Mouse (Mus musculus) thymus, postnatal 14 days (tissue): ENCODE data around the gene Wbp1l.

Source experiments
- DNase-seq: peaks from one replicate; pipeline ENCODE4 v3.0.0; 2021

Gene Wbp1l

DNA sequence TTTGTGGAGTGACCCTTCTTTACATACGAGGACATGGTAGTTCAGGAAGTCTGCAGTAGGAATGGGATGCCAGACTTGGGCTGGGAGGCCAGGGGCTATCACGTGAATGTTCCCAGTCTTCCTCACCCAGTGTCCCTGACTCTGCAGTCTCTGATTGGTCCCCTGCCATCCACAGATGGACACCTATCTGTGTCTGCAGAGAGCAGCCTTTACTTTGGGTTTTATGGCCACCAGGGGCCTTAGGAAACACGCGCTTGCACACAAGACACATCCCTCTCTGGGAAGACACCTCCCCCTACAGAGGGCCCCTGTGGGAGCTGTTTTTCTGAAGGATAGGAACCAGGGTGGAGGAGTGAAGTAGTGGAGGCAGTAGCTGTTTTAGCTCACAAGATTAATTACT is 62.6 kb downstream of the Wbp1l start:
- no peak for DNase-seq

GRCm38 (mm10) chr19:46662214-46662613 is 63.3 kb downstream of the Wbp1l start:
- DNase-seq: no peak

GRCm38 (mm10) chr19:46662784-46663183 is 63.9 kb downstream of the Wbp1l start:
- no peak for DNase-seq

- no peak for DNase-seq
Observed at GRCm38 (mm10) chr19:46665474-46665873, 66.6 kb downstream of the Wbp1l start.

GRCm38 (mm10) chr19:46667300-46667699 is 68.4 kb downstream of the Wbp1l start:
- no peak for DNase-seq

DNA sequence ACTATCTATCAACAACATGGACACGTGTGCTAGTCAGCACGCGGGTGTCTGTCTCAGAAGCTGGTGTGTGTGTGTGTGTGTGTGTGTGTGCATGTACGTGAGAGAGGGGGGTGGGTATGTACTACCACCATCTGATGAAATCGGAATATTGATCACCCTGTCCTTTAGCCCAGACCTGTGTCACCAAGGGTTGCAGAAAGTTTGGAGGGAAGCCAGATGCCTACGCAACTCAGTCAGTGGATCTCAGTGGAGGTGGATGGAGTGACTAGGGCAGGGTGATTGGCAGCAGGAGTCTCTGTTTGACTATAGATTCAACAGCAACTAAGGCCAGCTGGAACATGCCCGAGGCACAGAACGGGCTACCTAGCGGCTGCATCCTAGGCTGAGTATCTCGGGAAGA is 69.4 kb downstream of the Wbp1l start:
- no peak for DNase-seq

GRCm38 (mm10) chr19:46669802-46670201 is 70.9 kb downstream of the Wbp1l start:
- no peak for DNase-seq

DNA sequence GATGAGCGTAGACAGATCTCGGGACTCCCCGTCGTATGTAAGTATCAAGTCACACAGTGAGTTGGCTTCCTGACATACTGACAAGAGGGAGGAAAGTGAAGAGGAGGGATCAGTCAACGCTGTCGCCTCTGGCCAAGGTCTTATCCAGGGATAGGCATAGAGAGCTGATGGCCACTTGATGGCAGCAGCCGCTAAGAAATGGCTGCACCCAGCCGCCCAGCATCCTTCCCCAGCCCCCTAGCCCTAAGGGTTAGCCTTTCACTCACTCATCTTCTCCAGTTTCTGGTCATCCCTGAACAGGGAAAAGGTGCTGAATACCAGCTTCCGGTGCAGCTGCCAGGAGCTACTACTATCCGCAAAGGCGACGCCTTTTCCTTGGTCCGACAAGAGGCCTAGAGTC is 71.8 kb downstream of the Wbp1l start:
- DNase-seq: peak; percentile 66

DNA sequence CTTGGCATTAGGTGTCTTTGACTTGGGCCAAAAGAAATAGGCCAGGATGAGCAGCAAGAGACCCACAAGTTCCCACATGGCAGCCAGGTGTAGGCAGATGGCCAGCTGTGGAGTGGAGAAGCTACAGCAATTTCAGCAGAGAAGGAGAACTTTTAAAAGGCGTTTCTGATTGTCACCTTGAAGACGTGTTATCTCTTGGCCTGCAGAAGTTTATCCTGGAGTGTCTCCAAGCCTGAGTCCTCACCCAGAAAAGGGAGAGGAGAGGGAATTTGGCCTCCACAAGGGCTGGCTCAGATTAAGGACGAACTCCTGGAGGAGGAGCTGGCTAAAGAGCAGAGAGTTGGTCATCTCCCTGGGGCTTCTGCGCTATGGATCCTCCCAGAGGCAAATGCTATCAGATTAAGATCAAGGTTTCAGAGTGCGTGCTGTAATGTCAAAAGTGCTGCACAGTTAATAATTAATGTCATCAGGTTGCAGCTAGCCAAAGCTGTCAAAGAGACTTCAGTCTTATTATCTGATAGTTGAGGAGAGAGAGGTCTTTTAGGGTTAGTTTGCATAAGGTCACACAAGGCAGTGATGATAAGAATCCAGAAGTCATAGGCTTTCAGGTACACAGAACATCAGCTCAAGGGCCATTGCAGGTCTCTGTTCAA is 74.0 kb downstream of the Wbp1l start, which contains the start of gene Cyp17a1:
Gene Cyp17a1 (minus strand): TSS at position 407 of the 653 bp plus-strand sequence.
- DNase-seq: no peak

DNA sequence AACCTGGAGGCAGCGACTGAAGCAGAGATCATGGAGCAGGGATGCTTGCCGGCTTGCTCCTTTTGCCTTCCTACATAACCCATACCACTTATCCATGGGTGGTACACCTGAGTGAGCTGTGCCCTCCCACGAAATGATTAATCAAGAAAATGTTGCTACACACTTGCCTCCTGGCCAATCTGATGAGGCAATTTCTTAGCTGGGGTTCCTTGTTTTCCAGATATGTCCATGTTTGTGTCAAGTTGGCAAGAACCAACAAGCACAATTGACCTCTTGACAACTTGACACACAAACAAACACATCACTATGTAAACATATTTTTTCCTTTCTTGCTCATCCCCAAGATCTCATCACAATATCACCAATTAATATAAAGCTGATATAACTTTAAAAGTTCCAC is 76.8 kb downstream of the Wbp1l start:
- DNase-seq: no peak

- no peak for DNase-seq
Observed at GRCm38 (mm10) chr19:46679720-46680383, 81.0 kb downstream of the Wbp1l start.

GRCm38 (mm10) chr19:46689460-46690372 is 90.8 kb downstream of the Wbp1l start, which contains the start of gene Borcs7:
TSS of gene Borcs7 (plus strand) at chr19:46689906.
- DNase-seq: peak; percentile 86

GRCm38 (mm10) chr19:46690387-46690786 is 91.5 kb downstream of the Wbp1l start:
- no peak for DNase-seq

DNA sequence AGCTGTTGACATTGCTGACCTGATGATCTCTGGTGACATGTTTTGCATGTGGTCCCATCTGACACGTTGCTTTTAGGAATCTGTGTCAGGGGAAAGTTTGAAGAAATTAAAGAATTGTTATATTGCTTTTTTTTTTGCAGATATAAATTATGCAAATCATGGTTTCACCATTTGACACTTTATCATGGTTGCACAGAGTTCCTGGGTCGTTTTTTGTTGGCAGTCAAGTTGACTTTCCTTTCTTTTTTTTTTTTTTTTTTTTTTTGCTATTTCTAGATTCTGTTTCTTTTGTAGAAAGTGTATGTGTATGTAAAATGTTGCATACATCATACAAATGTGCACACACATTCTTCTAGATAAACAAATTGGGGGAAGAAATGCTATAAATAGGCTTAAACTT is 92.2 kb downstream of the Wbp1l start:
- no peak for DNase-seq

GRCm38 (mm10) chr19:46693146-46693545 is 94.3 kb downstream of the Wbp1l start:
- no peak for DNase-seq

DNA sequence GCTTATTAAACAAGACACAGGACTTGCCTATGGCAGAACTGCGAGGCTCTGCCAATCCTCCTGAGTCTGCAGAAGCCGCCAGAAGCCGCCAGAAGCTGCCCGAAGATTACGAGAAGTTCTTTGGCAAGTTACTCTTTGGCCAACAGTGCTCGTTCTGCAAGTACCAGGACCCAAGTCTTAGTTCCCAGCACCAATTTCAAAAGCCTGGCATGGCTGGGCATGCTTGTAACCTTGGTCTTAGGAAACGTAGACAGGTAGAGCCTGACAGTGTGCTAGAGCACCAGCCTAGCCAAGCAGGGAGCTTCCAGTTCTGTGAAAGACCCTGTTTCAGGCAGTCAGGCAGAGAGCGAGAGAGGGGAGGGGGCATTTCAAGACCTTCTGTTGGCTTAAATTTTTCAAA is 97.6 kb downstream of the Wbp1l start:
- no peak for DNase-seq

DNA sequence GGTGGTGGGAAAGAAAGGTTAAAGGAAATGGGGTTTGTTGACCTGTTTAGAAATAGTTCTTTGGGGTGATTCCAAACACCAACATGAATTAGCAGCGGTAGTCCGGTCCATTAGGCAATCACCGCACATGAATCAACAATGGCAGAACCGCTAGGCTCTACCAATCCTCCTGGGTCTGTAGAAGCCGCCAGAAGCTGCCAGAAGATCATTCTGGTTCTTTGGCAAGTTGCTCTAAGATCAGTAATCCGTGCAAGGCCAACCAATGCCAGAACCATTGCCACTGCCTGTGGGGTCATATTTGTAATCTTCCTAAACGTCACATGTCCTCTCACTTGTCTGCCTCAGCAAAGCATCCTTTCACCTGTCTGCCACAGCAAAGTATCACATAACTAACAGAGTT is 98.1 kb downstream of the Wbp1l start:
- DNase-seq: no peak

DNA sequence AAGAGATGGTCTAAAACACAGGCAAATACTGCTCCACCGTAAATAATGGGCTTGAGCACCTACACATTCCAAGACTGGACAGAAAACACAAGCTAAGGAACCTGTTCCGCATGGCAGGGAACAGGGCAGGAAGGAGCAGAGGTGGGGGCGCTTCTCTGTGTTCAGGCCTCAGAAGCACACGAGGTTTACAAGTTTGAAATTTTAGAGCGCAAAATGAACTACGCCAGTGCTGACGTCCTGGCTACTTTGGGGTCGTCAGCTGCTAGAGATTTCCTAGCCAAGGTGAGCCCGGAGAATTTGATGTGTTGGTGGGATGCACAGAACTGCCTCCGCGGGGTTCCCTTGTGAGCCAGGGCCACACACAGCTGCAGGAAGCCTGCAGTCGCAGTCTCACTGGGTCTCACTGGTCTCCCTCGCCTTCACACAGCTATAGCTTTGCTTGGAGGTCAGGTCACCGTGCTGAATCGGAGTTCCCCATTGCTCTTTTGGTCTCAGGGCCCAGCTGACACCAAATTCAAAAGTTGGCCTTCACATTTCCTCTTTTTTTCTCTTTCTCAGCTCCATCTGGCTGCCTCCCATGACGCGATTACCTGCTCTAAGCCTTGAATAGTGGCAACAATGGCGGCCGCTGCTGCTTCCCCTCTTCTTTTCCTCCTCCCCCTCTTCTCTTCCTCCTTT is 99.1 kb downstream of the Wbp1l start:
- no peak for DNase-seq

DNA sequence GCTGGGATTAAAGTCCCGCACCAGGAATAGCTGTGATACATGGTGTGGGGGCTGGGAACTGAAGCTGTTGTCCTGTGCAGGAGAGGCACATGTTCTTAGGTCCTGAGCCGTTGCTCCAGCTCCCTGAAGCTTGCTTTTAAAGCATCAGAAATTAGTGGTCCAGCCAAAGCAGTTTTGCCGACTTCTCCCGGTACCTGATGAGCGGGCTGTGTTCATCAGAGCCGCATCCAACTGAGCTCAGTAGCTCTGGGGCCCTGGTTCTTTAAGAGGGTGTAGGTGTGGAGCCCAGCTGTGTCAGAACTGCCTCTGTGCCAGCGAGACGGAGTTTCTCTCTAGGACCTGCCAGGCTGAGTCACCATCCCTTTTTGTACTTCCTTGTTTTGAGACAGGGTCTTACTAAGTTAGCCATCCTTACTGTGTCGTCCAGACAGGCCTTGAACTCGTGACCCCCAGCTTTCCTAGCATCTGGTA is 100.2 kb downstream of the Wbp1l start:
- DNase-seq: no peak

GRCm38 (mm10) chr19:46701156-46701555 is 102.3 kb downstream of the Wbp1l start:
- DNase-seq: no peak

GRCm38 (mm10) chr19:46705779-46706495 is 107.1 kb downstream of the Wbp1l start:
- no peak for DNase-seq
